In genomic region chr5:139483171-139483848, GRCm38 (mm10) we compare ENCODE assay signal across 8 mouse cellular contexts. TPM values are rescaled to one million over a fixed set of nuclear protein-coding genes. Genes with fewer than 3 reads are reported as not detected.
DNase-seq lines count a peak whose midpoint lies in the region; ATAC-seq and TF ChIP-seq lines count a peak whose summit lies in the region.

No protein-coding gene starts in this region.

- H3K4me1 ChIP-seq in ES-Bruce4 (ENCODE audit: control insufficient read depth, insufficient read depth, low read length) = no peaks in the 10 kb centered on the region
- H3K4me1 ChIP-seq in hindbrain, embryonic 13.5 days (replicated peaks) = peaks cover 17% of the 10 kb centered on the region

- H3K9me3 ChIP-seq in ES-Bruce4 (replicated peaks; ENCODE audit: control insufficient read depth, insufficient read depth, low read length, poor library complexity, severe bottlenecking) = no peaks in the 10 kb centered on the region
- peaks cover 10% of the 10 kb centered on the region for H3K9me3 ChIP-seq in hindbrain, embryonic 13.5 days

- H3K9ac ChIP-seq in ES-Bruce4 (ENCODE audit: low read depth, poor library complexity, severe bottlenecking) = peak overlapping the region; percentile 56
- H3K9ac ChIP-seq in hindbrain, embryonic 13.5 days = peak overlapping the region; percentile 90

- 63% methylated on average over 14 of the region's 14 CpGs for WGBS in hindbrain, embryonic 13.5 days

- H3K36me3 ChIP-seq in ES-Bruce4 (ENCODE audit: control insufficient read depth, insufficient read depth, low read length, poor library complexity, severe bottlenecking) = 0 out of 2 replicates have a peak, but pooled peaks cover 7% of the 10 kb centered on the region
- peaks cover 39% of the 10 kb centered on the region for H3K36me3 ChIP-seq in hindbrain, embryonic 13.5 days

- DNase-seq in gastrocnemius, adult 2 months = no peak
- no peak for DNase-seq in gastrocnemius, adult 8-10 months (ENCODE audit: low spot score in 2 of 2)
- no peak for DNase-seq in cerebellum, postnatal 4 days (ENCODE audit: low spot score in 2 of 2)
- DNase-seq in gastrocnemius, postnatal 36 days = no peak

- peak overlapping the region; percentile 96 for H3K27ac ChIP-seq in gastrocnemius, adult 2 months
- H3K27ac ChIP-seq in ES-Bruce4 (ENCODE audit: insufficient read depth, low read length) = no peak overlapping the region
- H3K27ac ChIP-seq in hindbrain, embryonic 13.5 days = no peak overlapping the region

- intact Hi-C loops in gastrocnemius, adult 2 months (cut with DNase I) = no loop called here
- intact Hi-C loops in gastrocnemius, postnatal 36 days (cut with DNase I) = loop anchor here (5.0 kb wide), 1 partner anchor 76 kb away; the partner anchor contains the start of gene C130050O18Rik

- no peak for TF ChIP-seq POLR2A in ES-Bruce4 (IDR thresholded peaks at IDR 0.05; ENCODE audit: insufficient read depth, low read length)

- peak overlapping the region; percentile 84 for H3K4me2 ChIP-seq in hindbrain, embryonic 13.5 days

- no peak for TF ChIP-seq CTCF in gastrocnemius, adult 2 months (IDR thresholded peaks at IDR 0.05)
- TF ChIP-seq CTCF in ES-Bruce4 (IDR thresholded peaks at IDR 0.05; ENCODE audit: low read depth, low read length) = no peak

- no peak for ATAC-seq in hindbrain, embryonic 13.5 days (ENCODE audit: low FRiP score)
- peak; percentile 28; the same call in 1 of the 2 replicates for ATAC-seq in megakaryocyte, adult 5-6 weeks (ENCODE audit: poor library complexity, severe bottlenecking)
- ATAC-seq in erythroid progenitor cell, adult 5-6 weeks (replicated peaks; ENCODE audit: low FRiP score, poor library complexity, severe bottlenecking) = no peak

- no peak for TF ChIP-seq EP300 in ES-Bruce4 (IDR thresholded peaks at IDR 0.05; ENCODE audit: insufficient read depth, low read depth, low read length)

- H3K27me3 ChIP-seq in ES-Bruce4 (ENCODE audit: control insufficient read depth, insufficient read depth, low read length, poor library complexity, severe bottlenecking) = no peaks in the 10 kb centered on the region
- no peaks in the 10 kb centered on the region for H3K27me3 ChIP-seq in hindbrain, embryonic 13.5 days

- peak overlapping the region; percentile 83 for H3K4me3 ChIP-seq in gastrocnemius, adult 2 months
- peak overlapping the region; percentile 97 for H3K4me3 ChIP-seq in ES-Bruce4 (ENCODE audit: low read depth, low read length)
- peak overlapping the region; percentile 89 for H3K4me3 ChIP-seq in hindbrain, embryonic 13.5 days

RNA-seq across cellular contexts. Expression of gene Zfand2a, which starts 1.0 kb away (rescaled TPM):
- total RNA-seq in gastrocnemius, adult 2 months (2021) = 10 to 100 TPM in 1 of 2 experiments, 1 to 10 TPM in 1; 8.5 to 10.3 TPM
- 10 to 100 TPM in 1 of 4 experiments, 1 to 10 TPM in 3; 7.8 to 11.4 (median 8.9) TPM for total RNA-seq in gastrocnemius, adult 8-10 months (2022)
- polyA plus RNA-seq in ES-Bruce4 (2011; ENCODE audit: insufficient read depth, insufficient read length, low read depth, missing spikeins) = 10.7 and 11.3 TPM in 2 replicates
- polyA plus RNA-seq in hindbrain, embryonic 13.5 days (2015; fragmentation: Nextera tagmentation; extraction: Ambion mirVana) = 13.1 and 13.3 TPM in 2 replicates
- 11.4 and 14.9 TPM in 2 replicates for total RNA-seq in megakaryocyte, adult 5-6 weeks (2015)
- total RNA-seq in megakaryocyte, adult 5-6 weeks (2017) = 6.7 and 21.9 TPM in 2 replicates
- 1 to 10 TPM; 6.9 to 7.6 TPM for total RNA-seq in gastrocnemius, postnatal 36 days (2021)
- 7.2 and 9.2 TPM in 2 replicates for total RNA-seq in erythroid progenitor cell, adult 5-6 weeks (2015; ENCODE audit: low replicate concordance)
- total RNA-seq in erythroid progenitor cell, adult 5-6 weeks (2017; ENCODE audit: low replicate concordance) = 3.6 and 5.8 TPM in 2 replicates

RNA-seq across cellular contexts. Expression of gene 3110082I17Rik, which starts 23.0 kb away (rescaled TPM):
- total RNA-seq in gastrocnemius, adult 2 months (2021) = 10 to 100 TPM in 1 of 2 experiments, 1 to 10 TPM in 1; 7.9 to 10.3 TPM
- total RNA-seq in gastrocnemius, adult 8-10 months (2022) = 10 to 100 TPM in 1 of 4 experiments, 1 to 10 TPM in 3; 6.6 to 10.2 (median 9.1) TPM
- polyA plus RNA-seq in ES-Bruce4 (2011; ENCODE audit: insufficient read depth, insufficient read length, low read depth, missing spikeins) = 44.5 and 48.7 TPM in 2 replicates
- 16.2 and 16.9 TPM in 2 replicates for polyA plus RNA-seq in hindbrain, embryonic 13.5 days (2015; fragmentation: Nextera tagmentation; extraction: Ambion mirVana)
- 12.4 and 15.8 TPM in 2 replicates for total RNA-seq in megakaryocyte, adult 5-6 weeks (2015)
- total RNA-seq in megakaryocyte, adult 5-6 weeks (2017) = 10.8 and 11.4 TPM in 2 replicates
- total RNA-seq in gastrocnemius, postnatal 36 days (2021) = 1 to 10 TPM; 6.1 to 9.2 TPM
- 4.7 TPM in 1 of 2 replicates, not detected in the other for total RNA-seq in erythroid progenitor cell, adult 5-6 weeks (2015; ENCODE audit: low replicate concordance)
- total RNA-seq in erythroid progenitor cell, adult 5-6 weeks (2017; ENCODE audit: low replicate concordance) = 3.2 and 4.2 TPM in 2 replicates

RNA-seq across cellular contexts. Expression of gene Uncx, which starts 60.0 kb away (rescaled TPM):
- not detected for total RNA-seq in gastrocnemius, adult 2 months (2021)
- total RNA-seq in gastrocnemius, adult 8-10 months (2022) = not detected
- not detected in 2 replicates for polyA plus RNA-seq in ES-Bruce4 (2011; ENCODE audit: insufficient read depth, insufficient read length, low read depth, missing spikeins)
- polyA plus RNA-seq in hindbrain, embryonic 13.5 days (2015; fragmentation: Nextera tagmentation; extraction: Ambion mirVana) = 48.8 and 60.7 TPM in 2 replicates
- not detected in 2 replicates for total RNA-seq in megakaryocyte, adult 5-6 weeks (2015)
- not detected in 2 replicates for total RNA-seq in megakaryocyte, adult 5-6 weeks (2017)
- not detected for total RNA-seq in gastrocnemius, postnatal 36 days (2021)
- not detected in 2 replicates for total RNA-seq in erythroid progenitor cell, adult 5-6 weeks (2015; ENCODE audit: low replicate concordance)
- not detected in 2 replicates for total RNA-seq in erythroid progenitor cell, adult 5-6 weeks (2017; ENCODE audit: low replicate concordance)
